Mouse (Mus musculus) neural tube, embryonic 14.5 days (tissue): ENCODE data around the gene Trmu. TPM values are rescaled to one million over a fixed set of nuclear protein-coding genes. Genes with fewer than 3 reads are reported as not detected.
A peak's percentile ranks its signal among the peaks of the same experiment; 100 is the strongest.

Experiments used
- ATAC-seq: fragments of 200-750 bp; cut with Nextera tagmentation; 2 replicates; pipeline ENCODE4 v1.8.0; 2017; ENCODE audit warnings: low read depth, mild to moderate bottlenecking, moderate TSS enrichment, moderate library complexity
- H3K27ac ChIP-seq: fragments of 300-500 bp; sonication (generic); 2 replicates; pipeline ENCODE4 v1.5.1; 2014; ENCODE audit warnings: low read depth, mild to moderate bottlenecking, control low read depth, low read length, moderate library complexity, mixed read lengths
- H3K27me3 ChIP-seq: fragments of 300-500 bp; sonication (generic); 2 replicates; pipeline ENCODE4 v1.6.1; 2014; ENCODE audit warnings: low read length; ENCODE audit not compliant: control insufficient read depth, insufficient read depth
- H3K36me3 ChIP-seq: fragments of 300-500 bp; sonication (generic); 2 replicates; pipeline ENCODE4 v1.6.1; 2014; ENCODE audit warnings: low read length, mixed read lengths; ENCODE audit not compliant: control insufficient read depth, insufficient read depth
- H3K4me1 ChIP-seq: fragments of 300-500 bp; sonication (generic); 2 replicates; pipeline ENCODE4 v1.6.1; 2014; ENCODE audit warnings: low read length; ENCODE audit not compliant: control insufficient read depth, insufficient read depth
- H3K4me2 ChIP-seq: fragments of 300-500 bp; sonication (generic); 2 replicates; pipeline ENCODE4 v1.6.1; 2014; ENCODE audit warnings: mild to moderate bottlenecking, low read depth, low read length, control low read depth
- H3K4me3 ChIP-seq: fragments of 300-500 bp; sonication (generic); 2 replicates; pipeline ENCODE4 v1.5.1; 2014; ENCODE audit warnings: low read depth, low read length, control low read depth, mixed read lengths
- H3K9ac ChIP-seq: fragments of 300-500 bp; sonication (generic); replicated peaks from 2 replicates; pipeline ENCODE4 v1.6.1; 2014; ENCODE audit warnings: low read depth, mild to moderate bottlenecking, control low read depth, low read length, mixed read lengths
- H3K9me3 ChIP-seq: fragments of 300-500 bp; sonication (generic); 2 replicates; pipeline ENCODE4 v1.6.1; 2016; ENCODE audit warnings: low read length; ENCODE audit not compliant: control insufficient read depth
- WGBS: fragments of 180-500 bp; shearing (Covaris S2); extraction: QIAGEN DNeasy Blood & Tissue Kit; methylation state at CpG from one replicate; pipeline ENCODE4 v1.1.7; 2014; 5-methylcytosine and 5-hydroxymethylcytosine counted together
- polyA plus RNA-seq: library from polyadenylated mRNA; unstranded; fragments of >200 nt; fragmentation: Nextera tagmentation; extraction: Ambion mirVana; gene quantifications from 2 replicates; pipeline ENCODE4 v1.2.1, GENCODE M21; 2014

Trmu gene
- 34.2 TPM in 2 replicates for polyA plus RNA-seq

DNA sequence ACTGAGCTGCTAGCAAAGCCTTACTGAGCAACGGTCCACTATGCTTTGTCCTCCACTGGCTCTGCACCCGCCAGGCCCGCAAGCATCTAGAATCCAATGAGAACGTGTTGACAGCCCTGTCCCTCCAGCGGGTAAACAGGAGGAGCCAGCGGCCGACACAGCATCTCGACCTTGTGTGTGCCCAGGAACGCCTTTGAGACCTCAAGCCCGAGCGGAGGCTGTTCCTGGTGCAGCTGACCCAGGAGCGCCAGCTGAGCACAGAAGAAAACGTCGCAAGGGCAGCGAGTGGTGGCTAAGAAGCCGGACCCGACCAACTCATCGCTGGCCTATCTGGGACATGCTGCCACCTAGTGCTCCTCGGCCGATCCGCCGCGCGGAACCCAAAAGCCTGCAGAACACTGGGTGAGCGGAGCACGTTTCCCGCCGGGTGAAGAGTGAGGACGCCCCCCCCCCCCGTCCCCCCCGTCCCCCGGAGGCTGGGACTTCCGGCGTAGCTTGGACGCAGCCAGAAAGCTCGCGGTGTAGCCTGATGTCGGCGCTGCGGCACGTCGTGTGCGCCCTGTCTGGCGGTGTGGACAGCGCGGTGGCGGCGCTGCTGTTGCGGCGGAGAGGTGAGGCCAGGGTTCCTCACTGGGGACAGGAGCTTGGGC is at the start of gene Trmu:
Gene Trmu, plus strand, starts transcription at position 465 of the 650 bp plus-strand sequence.
- H3K9ac ChIP-seq = peak within 1 kb of the TSS; percentile 84
- peak; percentile 95 for ATAC-seq
- peak within 1 kb of the TSS; percentile 87 for H3K27ac ChIP-seq
- peaks cover 12% of the 10 kb centered on the region; the same call in 1 of the 2 replicates for H3K36me3 ChIP-seq
- H3K27me3 ChIP-seq = no peaks in the 10 kb centered on the region
- H3K4me1 ChIP-seq = peaks cover 10% of the 10 kb centered on the region
- WGBS = under 1% methylated on average over 46 of the region's 50 CpGs
- H3K9me3 ChIP-seq = no peaks in the 10 kb centered on the region
- peak within 1 kb of the TSS; percentile 74 for H3K4me3 ChIP-seq
- peak within 1 kb of the TSS; percentile 95 for H3K4me2 ChIP-seq

DNA sequence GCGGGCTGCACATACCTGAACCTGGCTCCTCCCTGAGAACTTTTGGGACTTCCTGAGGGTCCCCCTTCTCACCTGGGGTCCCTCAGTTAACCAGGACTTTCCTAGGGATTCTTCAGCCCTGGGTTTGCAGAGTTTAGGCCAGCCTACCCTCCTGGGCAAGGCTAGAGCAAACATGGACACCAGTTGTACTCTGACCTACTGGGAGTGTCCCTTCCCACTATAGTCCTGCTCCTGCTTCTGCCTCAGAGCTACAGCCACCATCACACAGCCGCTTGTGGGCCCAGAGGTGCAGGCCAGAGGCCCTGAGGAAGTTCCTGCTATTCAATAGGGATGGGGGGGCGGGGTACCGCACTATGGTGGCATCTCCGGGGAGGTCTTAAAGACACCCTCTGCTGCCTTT is 49.6 kb upstream of the Trmu start:
- ATAC-seq = no peak
- H3K4me1 ChIP-seq = peaks cover 6% of the 10 kb centered on the region
- no peak overlapping the region for H3K4me2 ChIP-seq
- no peaks in the 10 kb centered on the region for H3K9me3 ChIP-seq
- no peak overlapping the region for H3K9ac ChIP-seq
- no peak overlapping the region for H3K4me3 ChIP-seq
- H3K27ac ChIP-seq = no peak overlapping the region
- 78% methylated on average over 5 of the region's 5 CpGs for whole genome bisulfite sequencing
- no peaks in the 10 kb centered on the region for H3K27me3 ChIP-seq
- no peaks in the 10 kb centered on the region for H3K36me3 ChIP-seq

DNA sequence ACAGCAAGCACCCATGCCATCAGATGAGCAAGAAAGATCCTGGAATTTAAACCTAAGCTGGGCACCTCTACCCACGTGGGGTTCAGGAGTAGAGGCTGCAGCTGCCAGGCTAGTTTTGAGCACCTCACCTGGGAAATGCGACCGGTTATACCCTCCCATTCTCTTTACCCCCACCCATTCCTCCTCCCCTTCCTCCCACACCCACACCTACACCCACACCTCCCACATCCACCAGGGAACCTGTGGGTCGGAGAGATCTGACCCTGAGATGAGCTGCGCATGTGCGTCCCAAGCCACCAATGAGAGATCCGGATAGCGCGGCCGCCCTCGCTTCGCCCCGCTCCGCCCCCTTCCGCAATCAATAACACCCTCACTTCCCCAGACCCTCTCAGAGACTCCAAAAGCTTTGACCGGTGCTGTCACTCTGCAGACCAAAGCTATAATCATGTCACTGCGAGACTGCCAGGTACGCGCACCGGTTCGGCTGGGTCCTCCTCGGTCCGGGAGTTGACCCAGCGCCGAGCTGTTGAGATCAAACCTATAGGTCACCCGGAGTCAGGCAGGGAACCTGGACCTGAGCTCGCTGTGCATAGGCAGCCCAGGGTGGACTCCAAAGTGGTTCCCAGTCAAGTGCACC is 47.0 kb upstream of the Trmu start, which contains the start of gene Ttc38:
Gene Ttc38, plus strand, starts transcription at position 353 of the 637 bp plus-strand sequence.
- 1% methylated on average over 27 of the region's 27 CpGs for WGBS
- H3K27me3 ChIP-seq = no peaks in the 10 kb centered on the region
- H3K9me3 ChIP-seq = no peaks in the 10 kb centered on the region
- no peak within 1 kb of the TSS for H3K27ac ChIP-seq
- peak; percentile 94 for ATAC-seq
- H3K4me3 ChIP-seq = peak within 1 kb of the TSS; percentile 60
- H3K4me1 ChIP-seq = peaks cover 6% of the 10 kb centered on the region
- no peaks in the 10 kb centered on the region for H3K36me3 ChIP-seq
- H3K9ac ChIP-seq = peak within 1 kb of the TSS; percentile 75
- H3K4me2 ChIP-seq = peak within 1 kb of the TSS; percentile 84

DNA sequence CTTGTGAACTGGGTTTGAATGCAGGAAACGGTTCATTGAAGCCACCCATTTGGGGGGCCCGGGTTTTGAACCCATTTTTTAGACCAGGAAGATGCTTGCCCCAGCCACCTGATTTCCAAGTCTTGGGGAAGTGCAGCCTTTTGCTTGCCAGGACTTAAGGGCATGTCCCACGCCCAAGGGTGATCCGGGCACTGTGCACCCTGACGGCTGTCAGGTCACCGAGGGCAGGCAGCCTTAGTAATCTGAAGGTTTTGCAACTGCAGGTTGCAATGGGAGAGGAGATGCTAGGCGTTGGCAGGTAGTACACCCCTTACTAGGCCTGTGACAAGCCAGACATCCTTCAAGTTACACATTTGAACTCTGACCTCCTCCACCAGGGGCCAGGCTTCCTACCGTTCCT is 46.5 kb upstream of the Trmu start:
- Histone ChIP-seq H3K27ac (no peak overlapping the region), H3K9ac (peak overlapping the region; percentile 75), H3K36me3 (no peaks in the 10 kb centered on the region), H3K27me3 (no peaks in the 10 kb centered on the region), H3K9me3 (no peaks in the 10 kb centered on the region), H3K4me3 (peak overlapping the region; percentile 60), H3K4me2 (peak overlapping the region; percentile 84), H3K4me1 (peaks cover 6% of the 10 kb centered on the region)
- 0 out of 2 replicates have a peak, but pooled peaks have one; percentile 15 for ATAC-seq
- WGBS = 48% methylated on average over 8 of the region's 8 CpGs

DNA sequence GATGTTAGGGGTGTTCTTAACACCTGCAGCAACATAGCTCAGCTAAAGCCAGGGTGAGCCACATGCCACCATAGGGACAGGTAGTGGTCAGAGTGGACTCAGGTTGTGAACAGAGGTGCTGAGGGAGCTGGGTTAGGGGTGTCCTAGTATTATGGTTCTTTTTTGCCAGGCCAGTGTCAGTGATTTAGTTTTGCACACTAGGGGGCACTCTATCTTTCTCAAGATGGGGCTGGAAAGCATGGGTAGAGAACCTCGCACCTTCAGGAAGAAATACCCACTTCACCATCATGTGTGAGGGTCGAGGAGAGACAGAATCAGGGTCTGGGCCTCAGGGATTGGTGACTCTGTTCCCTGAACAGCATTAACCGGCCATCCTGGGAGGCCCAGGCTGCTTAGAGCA is 43.8 kb upstream of the Trmu start:
- no peak for ATAC-seq
- no peaks in the 10 kb centered on the region for H3K36me3 ChIP-seq
- 65% methylated on average over 3 of the region's 3 CpGs for WGBS

DNA sequence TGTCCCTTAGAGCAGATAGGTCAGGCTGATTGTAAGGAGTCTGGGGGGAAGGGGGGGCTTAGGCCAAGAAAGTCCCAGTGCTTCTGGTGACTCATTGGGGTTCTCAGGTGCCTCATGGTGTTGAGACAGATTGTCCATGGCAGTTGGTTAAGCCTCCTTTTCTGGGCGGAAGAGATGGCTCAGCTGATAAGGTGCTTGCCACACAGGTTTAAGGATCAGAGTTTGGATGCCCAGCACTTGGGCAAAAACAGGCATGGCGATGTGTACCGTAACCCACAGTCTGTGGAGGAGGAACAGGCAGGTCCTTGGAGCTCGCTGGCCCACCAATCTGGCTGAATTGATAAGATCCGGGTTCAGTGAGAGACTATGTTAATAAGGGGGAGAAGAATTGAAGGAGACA is 42.2 kb upstream of the Trmu start:
- Histone ChIP-seq H3K4me3 (no peak overlapping the region), H3K4me1 (peaks cover 6% of the 10 kb centered on the region), H3K4me2 (no peak overlapping the region), H3K9me3 (no peaks in the 10 kb centered on the region), H3K27me3 (no peaks in the 10 kb centered on the region), H3K27ac (no peak overlapping the region), H3K9ac (no peak overlapping the region), H3K36me3 (no peaks in the 10 kb centered on the region)
- WGBS = 98% methylated on average over 5 of the region's 5 CpGs
- no peak for ATAC-seq

More for the DNA sequence above, 43.8 kb upstream of the Trmu start:
- no peak overlapping the region for H3K4me2 ChIP-seq
- H3K4me3 ChIP-seq = no peak overlapping the region
- H3K9ac ChIP-seq = no peak overlapping the region
- no peak overlapping the region for H3K27ac ChIP-seq
- H3K27me3 ChIP-seq = no peaks in the 10 kb centered on the region
- no peaks in the 10 kb centered on the region for H3K9me3 ChIP-seq
- H3K4me1 ChIP-seq = peaks cover 6% of the 10 kb centered on the region

DNA sequence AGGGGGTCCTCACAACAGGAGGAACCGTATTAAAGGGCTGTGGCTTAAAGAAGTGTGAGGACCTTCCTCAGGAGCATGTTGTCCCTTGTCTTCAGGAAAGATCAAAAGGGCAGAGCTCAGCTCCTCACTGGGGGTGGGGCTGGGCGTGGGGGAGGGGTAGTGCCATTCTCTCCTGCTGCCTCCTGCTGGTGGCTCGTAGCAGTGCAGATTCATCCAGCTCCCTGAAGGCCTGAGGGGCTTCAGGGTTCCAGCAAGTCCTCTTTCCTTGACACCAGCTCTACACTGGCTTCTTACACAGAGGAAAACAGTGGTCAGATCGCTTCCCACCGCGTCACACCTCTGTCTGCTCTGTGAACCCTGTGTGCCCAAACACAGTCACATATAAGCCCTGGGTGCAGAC is 38.1 kb upstream of the Trmu start:
- 36% methylated on average over 6 of the region's 6 CpGs for WGBS
- Histone ChIP-seq H3K4me3 (no peak overlapping the region), H3K27me3 (no peaks in the 10 kb centered on the region), H3K4me2 (no peak overlapping the region), H3K4me1 (no peaks in the 10 kb centered on the region), H3K27ac (no peak overlapping the region), H3K9ac (no peak overlapping the region), H3K36me3 (no peaks in the 10 kb centered on the region), H3K9me3 (no peaks in the 10 kb centered on the region)
- no peak for ATAC-seq

DNA sequence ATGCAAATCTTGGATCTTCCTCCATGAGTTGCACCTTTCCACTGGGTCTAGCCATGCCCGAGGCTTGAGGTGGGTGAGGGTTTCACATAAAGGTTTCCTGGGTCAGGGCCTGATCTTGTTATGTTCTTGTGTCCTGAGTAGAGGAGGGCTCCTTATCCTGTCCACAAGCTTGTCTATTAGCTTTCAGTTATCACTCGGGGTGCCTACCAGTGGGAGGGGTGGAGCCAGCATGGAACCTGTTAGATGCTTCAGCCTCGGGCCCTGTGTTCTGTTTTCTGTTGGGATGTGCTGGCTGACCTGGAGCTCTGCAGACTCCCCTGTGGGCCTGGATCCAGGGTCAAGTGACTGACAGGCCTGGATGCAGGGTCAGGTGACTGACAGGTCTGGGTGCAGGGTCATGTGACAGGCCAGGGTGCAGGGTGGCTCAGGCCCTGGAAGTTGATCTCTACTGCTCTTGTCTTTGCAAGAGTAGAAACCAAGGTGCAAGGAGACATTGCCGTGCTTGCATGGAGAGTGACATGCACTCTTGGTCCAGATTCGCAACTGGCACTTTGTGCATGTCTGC is 37.2 kb upstream of the Trmu start:
- no peaks in the 10 kb centered on the region for H3K4me1 ChIP-seq
- no peaks in the 10 kb centered on the region for H3K36me3 ChIP-seq
- no peaks in the 10 kb centered on the region for H3K9me3 ChIP-seq
- no peak overlapping the region for H3K9ac ChIP-seq
- no peak overlapping the region for H3K4me3 ChIP-seq
- no peak overlapping the region for H3K4me2 ChIP-seq
- no peak overlapping the region for H3K27ac ChIP-seq
- 85% methylated on average over 5 of the region's 5 CpGs for WGBS
- H3K27me3 ChIP-seq = no peaks in the 10 kb centered on the region
- ATAC-seq = no peak

DNA sequence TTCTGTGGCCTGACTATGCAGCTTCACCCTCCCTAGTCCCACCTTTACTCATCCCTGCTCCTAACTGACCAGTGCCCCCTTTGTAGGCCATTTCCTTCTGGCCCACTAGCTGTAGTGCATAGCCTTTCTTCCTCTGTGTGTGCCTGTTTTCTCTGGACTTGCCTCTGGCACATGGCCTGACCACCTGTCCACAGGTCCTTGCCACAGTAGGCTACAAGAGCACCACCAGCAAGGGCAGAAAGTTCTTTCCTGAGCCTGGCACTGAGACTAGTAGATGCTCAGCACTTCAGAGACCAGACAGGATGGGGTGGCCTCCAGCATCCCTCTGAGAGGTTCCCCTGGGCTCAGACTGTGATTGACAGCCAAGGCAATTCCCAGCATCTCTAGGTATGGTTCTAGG is 34.0 kb upstream of the Trmu start:
- Histone ChIP-seq H3K4me1 (no peaks in the 10 kb centered on the region), H3K9me3 (no peaks in the 10 kb centered on the region), H3K9ac (no peak overlapping the region), H3K4me3 (no peak overlapping the region), H3K36me3 (no peaks in the 10 kb centered on the region), H3K27ac (no peak overlapping the region), H3K27me3 (no peaks in the 10 kb centered on the region), H3K4me2 (no peak overlapping the region)
- ATAC-seq = no peak
